Comparison of ENCODE assay signal across 26 mouse cellular contexts in the genomic region with DNA sequence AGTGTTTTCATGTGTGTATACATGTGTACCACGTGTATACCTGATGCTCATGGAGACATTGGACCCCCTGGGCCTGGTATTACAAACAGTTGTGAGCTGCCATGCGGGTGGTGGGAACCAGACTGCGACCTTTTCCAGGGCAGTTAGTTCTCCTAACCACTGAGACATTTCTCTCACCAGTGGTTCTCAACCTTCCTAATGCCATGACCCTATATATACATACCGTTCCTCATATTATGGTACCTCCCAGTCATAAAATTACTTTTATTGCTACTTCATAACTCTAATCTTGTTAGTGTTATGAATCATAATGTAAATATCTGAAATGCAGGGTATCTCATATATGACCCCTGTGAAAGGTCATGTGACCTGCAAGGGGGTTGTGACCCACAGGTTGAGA.
"Had no signal": no experiment of that assay in that cellular context is flagged by ENCODE, and none has a peak within 500 bp of the region (broad histone marks: within the 10 kb centered on the region; RNA-seq: fewer than 3 reads in every experiment).

No protein-coding gene starts in this region.

- H3K9ac ChIP-seq: heart, embryonic 13.5 days; heart, embryonic 15.5 days; hindbrain, embryonic 13.5 days; hindbrain, embryonic 15.5 days; kidney, embryonic 15.5 days; limb, embryonic 13.5 days; limb, embryonic 15.5 days; liver, embryonic 12.5 days; liver, embryonic 14.5 days had no signal

- H3K27ac ChIP-seq: heart, adult 2 months; heart, embryonic 13.5 days; heart, embryonic 15.5 days; hindbrain, embryonic 13.5 days; hindbrain, embryonic 15.5 days; hindbrain, postnatal 0 days; kidney, embryonic 15.5 days; kidney, postnatal 0 days; layer of hippocampus, adult 2 months; limb, embryonic 13.5 days; limb, embryonic 15.5 days; liver, embryonic 12.5 days; liver, embryonic 14.5 days had no signal

- H3K4me2 ChIP-seq: heart, embryonic 11.5 days; heart, embryonic 13.5 days; heart, embryonic 15.5 days; hindbrain, embryonic 13.5 days; hindbrain, embryonic 15.5 days; kidney, embryonic 15.5 days; limb, embryonic 13.5 days; limb, embryonic 15.5 days; liver, embryonic 12.5 days had no signal

- H3K4me3 ChIP-seq: heart, adult 2 months; heart, embryonic 13.5 days; heart, embryonic 15.5 days; hindbrain, embryonic 13.5 days; hindbrain, embryonic 15.5 days; kidney, embryonic 15.5 days; layer of hippocampus, adult 2 months; limb, embryonic 13.5 days; limb, embryonic 15.5 days; liver, embryonic 12.5 days had no signal

- H3K9me3 ChIP-seq: heart, embryonic 13.5 days; heart, embryonic 15.5 days; hindbrain, embryonic 13.5 days; hindbrain, embryonic 15.5 days; kidney, embryonic 15.5 days; limb, embryonic 13.5 days; limb, embryonic 15.5 days; liver, embryonic 12.5 days had no signal

- ATAC-seq: hindbrain, postnatal 0 days; liver, embryonic 12.5 days had no signal

- H3K4me1 ChIP-seq: hindbrain, embryonic 13.5 days; hindbrain, embryonic 15.5 days; kidney, embryonic 15.5 days; limb, embryonic 13.5 days; limb, embryonic 15.5 days; liver, embryonic 12.5 days had no signal

- H3K36me3 ChIP-seq: heart, embryonic 13.5 days; heart, embryonic 15.5 days; hindbrain, embryonic 13.5 days; hindbrain, embryonic 15.5 days; kidney, embryonic 15.5 days; limb, embryonic 13.5 days; limb, embryonic 15.5 days; liver, embryonic 12.5 days had no signal

- H3K27me3 ChIP-seq: heart, embryonic 13.5 days; heart, embryonic 15.5 days; hindbrain, embryonic 13.5 days; hindbrain, embryonic 15.5 days; kidney, embryonic 15.5 days; limb, embryonic 13.5 days; limb, embryonic 15.5 days; liver, embryonic 12.5 days had no signal

- DNase-seq: gastrocnemius, postnatal 14 days; gastrocnemius, postnatal 36 days; heart, adult 2 months; heart, postnatal 14 days; heart, postnatal 36 days; kidney, adult 11 months; kidney, adult 2 months; kidney, adult 9 months; kidney, postnatal 14 days; kidney, postnatal 36 days; layer of hippocampus, postnatal 36 days; left cerebral cortex, postnatal 4 days; lung, adult 18-20 months had no signal
